Mouse (Mus musculus): Measurements from ENCODE around the gene Hecw2. TPM values are rescaled to one million over a fixed set of nuclear protein-coding genes. Genes with fewer than 3 reads are reported as not detected.

Hecw2 gene
- polyA plus RNA-seq, 1 experiment from 2014 or later = 7.9 TPM

DNA sequence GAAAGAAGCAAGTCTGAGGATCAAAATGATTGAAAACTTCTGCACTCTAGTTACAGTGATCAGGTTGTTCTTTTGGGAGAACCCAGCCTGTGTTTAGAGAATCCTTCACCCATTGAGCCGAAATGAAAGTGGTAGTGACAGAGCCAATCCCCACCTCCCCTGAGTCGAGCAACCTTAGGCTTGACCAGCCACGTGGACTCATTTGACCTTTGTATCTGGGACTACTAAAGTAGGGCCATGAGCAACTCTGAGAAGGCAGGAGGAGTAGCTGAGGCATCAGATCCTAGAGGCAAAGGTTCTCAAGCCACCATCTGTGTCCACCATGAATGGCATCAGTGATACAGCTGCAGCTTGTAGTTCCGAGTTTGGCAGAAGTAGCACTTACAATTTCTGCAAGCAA is 399.4 kb downstream of the Hecw2 start:
- DNase-seq (ENCODE audit: low spot score) (no peak), ATAC-seq (ENCODE audit: low FRiP score) (no peak)
- no peak overlapping the region for H3K4me2 ChIP-seq (replicated peaks)
- H3K9me3 ChIP-seq (ENCODE audit: control insufficient read depth, low read length) = no peaks in the 10 kb centered on the region
- H3K4me3 ChIP-seq (replicated peaks; ENCODE audit: low read length) = no peak overlapping the region
- no peaks in the 10 kb centered on the region for H3K36me3 ChIP-seq (replicated peaks; ENCODE audit: control insufficient read depth, insufficient read depth)
- H3K4me1 ChIP-seq (replicated peaks; ENCODE audit: control insufficient read depth, insufficient read depth, low read length) = no peaks in the 10 kb centered on the region
- no peak overlapping the region for H3K9ac ChIP-seq
- no peak overlapping the region for H3K27ac ChIP-seq
- WGBS = 87% methylated on average over 4 of the region's 4 CpGs
- H3K27me3 ChIP-seq (ENCODE audit: control insufficient read depth, insufficient read depth, low read length) = no peaks in the 10 kb centered on the region

DNA sequence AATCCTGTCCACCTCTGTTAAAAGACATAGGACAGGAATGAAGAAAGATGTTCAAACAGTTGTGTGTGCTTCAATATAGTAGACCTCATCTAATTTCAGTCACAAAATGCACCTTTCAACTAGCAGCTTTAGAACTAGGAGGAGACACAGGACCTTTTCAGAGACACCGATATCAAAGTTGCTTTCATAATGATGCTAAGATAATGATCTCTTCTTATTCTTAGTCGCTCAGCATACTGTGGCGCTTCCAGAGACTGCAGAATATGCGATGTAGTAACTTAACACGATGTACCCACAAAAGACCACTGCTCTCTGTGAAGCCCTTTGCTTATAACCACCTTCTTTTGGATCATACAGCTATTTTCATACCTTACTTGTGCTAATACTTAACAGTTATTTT is 399.9 kb downstream of the Hecw2 start:
- DNase-seq (ENCODE audit: low spot score) = no peak
- Histone ChIP-seq H3K36me3 (replicated peaks; ENCODE audit: control insufficient read depth, insufficient read depth) (no peaks in the 10 kb centered on the region), H3K27ac (no peak overlapping the region), H3K27me3 (ENCODE audit: control insufficient read depth, insufficient read depth, low read length) (no peaks in the 10 kb centered on the region), H3K9me3 (ENCODE audit: control insufficient read depth, low read length) (no peaks in the 10 kb centered on the region), H3K4me3 (replicated peaks; ENCODE audit: low read length) (no peak overlapping the region), H3K4me2 (replicated peaks) (no peak overlapping the region), H3K9ac (no peak overlapping the region), H3K4me1 (replicated peaks; ENCODE audit: control insufficient read depth, insufficient read depth, low read length) (no peaks in the 10 kb centered on the region)
- no peak for ATAC-seq (ENCODE audit: low FRiP score)
- 94% methylated on average over 5 of the region's 5 CpGs for WGBS

DNA sequence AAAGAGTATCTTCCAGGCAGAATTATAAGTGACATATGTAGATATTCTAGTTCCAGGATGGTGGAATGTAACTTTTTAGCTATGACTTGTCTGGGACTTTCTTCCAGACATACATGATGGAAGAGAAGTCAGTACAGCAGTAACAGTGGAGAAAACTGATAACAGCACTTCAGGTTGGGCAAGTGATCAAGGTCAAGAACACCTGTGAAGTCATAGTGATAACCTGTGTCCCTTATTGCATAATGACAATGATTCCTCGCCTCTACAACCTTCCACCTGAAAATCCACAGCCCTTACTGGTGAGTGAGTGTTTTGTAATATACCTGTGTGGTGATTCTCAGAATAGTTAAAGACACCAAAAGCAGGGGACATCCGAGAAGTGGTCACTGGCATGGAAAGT is 400.7 kb downstream of the Hecw2 start:
- no peak overlapping the region for H3K4me2 ChIP-seq (replicated peaks)
- H3K4me1 ChIP-seq (replicated peaks; ENCODE audit: control insufficient read depth, insufficient read depth, low read length) = no peaks in the 10 kb centered on the region
- no peaks in the 10 kb centered on the region for H3K27me3 ChIP-seq (ENCODE audit: control insufficient read depth, insufficient read depth, low read length)
- no peak overlapping the region for H3K4me3 ChIP-seq (replicated peaks; ENCODE audit: low read length)
- no peaks in the 10 kb centered on the region for H3K36me3 ChIP-seq (replicated peaks; ENCODE audit: control insufficient read depth, insufficient read depth)
- no peak for DNase-seq (ENCODE audit: low spot score)
- no peak overlapping the region for H3K9ac ChIP-seq
- ATAC-seq (ENCODE audit: low FRiP score) = no peak
- no peak overlapping the region for H3K27ac ChIP-seq
- H3K9me3 ChIP-seq (ENCODE audit: control insufficient read depth, low read length) = no peaks in the 10 kb centered on the region
- 88% methylated on average over 2 of the region's 2 CpGs for WGBS

DNA sequence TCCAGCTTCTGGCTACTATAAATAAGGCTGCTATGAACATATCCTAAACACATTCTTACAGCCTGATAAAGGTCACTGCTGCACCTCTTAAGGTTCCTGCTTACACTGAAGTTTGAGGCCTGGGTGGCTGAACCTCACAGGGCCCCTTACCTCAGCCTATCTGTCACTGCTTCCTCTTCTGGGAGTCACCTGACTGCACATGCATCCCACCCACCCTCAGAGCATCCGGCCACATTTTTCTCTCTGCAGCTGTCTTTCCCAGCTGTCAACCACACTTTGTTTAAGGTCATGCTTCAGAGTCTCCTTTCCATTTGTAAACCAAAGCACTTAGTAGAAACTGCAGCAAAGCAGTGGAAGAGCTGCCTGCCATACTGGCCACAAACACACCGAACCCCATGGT is 403.6 kb downstream of the Hecw2 start:
- Histone ChIP-seq H3K4me1 (replicated peaks; ENCODE audit: control insufficient read depth, insufficient read depth, low read length) (no peaks in the 10 kb centered on the region), H3K9me3 (ENCODE audit: control insufficient read depth, low read length) (no peaks in the 10 kb centered on the region), H3K36me3 (replicated peaks; ENCODE audit: control insufficient read depth, insufficient read depth) (no peaks in the 10 kb centered on the region), H3K27me3 (ENCODE audit: control insufficient read depth, insufficient read depth, low read length) (no peaks in the 10 kb centered on the region), H3K4me2 (replicated peaks) (no peak overlapping the region), H3K27ac (no peak overlapping the region), H3K9ac (no peak overlapping the region), H3K4me3 (replicated peaks; ENCODE audit: low read length) (no peak overlapping the region)
- no peak for ATAC-seq (ENCODE audit: low FRiP score)
- WGBS = 83% methylated on average over 2 of the region's 2 CpGs
- no peak for DNase-seq (ENCODE audit: low spot score)

DNA sequence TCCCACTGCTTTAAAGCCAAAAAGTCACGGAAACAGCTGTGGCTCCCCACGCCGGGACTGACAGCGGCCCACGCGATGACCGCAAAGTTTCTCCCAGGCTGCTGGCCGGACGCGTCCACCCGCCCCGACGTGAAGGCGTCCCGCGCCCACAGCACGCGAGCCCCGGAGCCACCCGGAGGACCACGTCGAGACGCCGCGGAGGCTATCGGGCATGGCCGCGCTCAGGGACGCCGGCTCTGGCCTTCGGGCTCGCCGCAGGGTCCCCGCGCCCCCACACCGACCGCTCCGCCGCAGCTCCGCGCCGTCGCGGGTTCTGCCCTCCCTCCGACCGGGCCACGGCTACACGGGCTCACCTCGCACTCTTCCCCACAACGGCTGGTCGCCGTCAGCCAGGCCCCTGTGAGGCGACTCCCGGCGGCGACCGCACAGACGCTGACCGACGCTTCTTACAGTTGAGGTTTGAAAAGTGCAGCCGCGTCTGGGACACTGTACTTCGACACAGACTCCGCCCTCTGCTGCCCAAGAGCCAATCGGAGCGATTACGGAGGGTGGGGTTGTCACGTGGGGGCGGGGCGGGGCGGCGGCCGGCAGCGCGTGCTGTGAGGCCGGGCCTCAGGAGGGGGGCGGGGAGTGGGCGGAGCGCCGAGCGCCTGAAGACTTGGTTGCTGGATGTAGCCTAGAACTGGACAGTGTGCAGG is 410.1 kb downstream of the Hecw2 start, which contains the start of gene Stk17b:
Gene Stk17b (minus strand): TSS at position 504 of the 698 bp plus-strand sequence.
- peak within 1 kb of the TSS; percentile 59 for H3K4me3 ChIP-seq (replicated peaks; ENCODE audit: low read length)
- ATAC-seq (ENCODE audit: low FRiP score) = peak; percentile 97
- peak within 1 kb of the TSS; percentile 79 for H3K4me2 ChIP-seq (replicated peaks)
- DNase-seq (ENCODE audit: low spot score) = peak; percentile 82
- peak within 1 kb of the TSS; percentile 58 for H3K9ac ChIP-seq
- no peak within 1 kb of the TSS for H3K27ac ChIP-seq
- H3K27me3 ChIP-seq (ENCODE audit: control insufficient read depth, insufficient read depth, low read length) = no peaks in the 10 kb centered on the region
- WGBS = under 1% methylated on average over 78 of the region's 81 CpGs
- no peaks in the 10 kb centered on the region for H3K4me1 ChIP-seq (replicated peaks; ENCODE audit: control insufficient read depth, insufficient read depth, low read length)
- no peaks in the 10 kb centered on the region for H3K36me3 ChIP-seq (replicated peaks; ENCODE audit: control insufficient read depth, insufficient read depth)
- no peaks in the 10 kb centered on the region for H3K9me3 ChIP-seq (ENCODE audit: control insufficient read depth, low read length)

DNA sequence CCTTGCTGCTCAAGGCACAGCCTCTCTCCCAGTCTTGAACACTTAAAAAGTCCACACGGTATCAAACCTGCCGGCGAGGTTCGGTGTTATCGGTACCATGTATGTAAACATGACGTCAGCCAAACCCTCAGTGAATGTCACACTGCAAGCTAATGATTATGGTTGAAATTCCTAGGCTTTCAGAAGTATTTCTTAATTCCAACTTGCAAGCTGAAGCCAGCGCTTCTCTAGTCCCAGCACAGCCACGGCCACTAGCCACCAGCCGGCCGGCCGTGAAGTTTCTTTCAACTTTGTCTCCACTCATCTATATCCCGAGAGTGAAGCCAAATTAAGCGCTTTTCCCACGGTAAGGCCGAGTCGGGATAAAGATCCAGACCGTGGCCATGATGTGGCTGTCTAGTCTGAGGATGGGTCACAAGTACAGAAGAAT is 410.7 kb downstream of the Hecw2 start:
- H3K4me3 ChIP-seq (replicated peaks; ENCODE audit: low read length) = peak overlapping the region; percentile 59
- WGBS = under 1% methylated on average over 17 of the region's 17 CpGs
- ATAC-seq (ENCODE audit: low FRiP score) = peak; percentile 36

DNA sequence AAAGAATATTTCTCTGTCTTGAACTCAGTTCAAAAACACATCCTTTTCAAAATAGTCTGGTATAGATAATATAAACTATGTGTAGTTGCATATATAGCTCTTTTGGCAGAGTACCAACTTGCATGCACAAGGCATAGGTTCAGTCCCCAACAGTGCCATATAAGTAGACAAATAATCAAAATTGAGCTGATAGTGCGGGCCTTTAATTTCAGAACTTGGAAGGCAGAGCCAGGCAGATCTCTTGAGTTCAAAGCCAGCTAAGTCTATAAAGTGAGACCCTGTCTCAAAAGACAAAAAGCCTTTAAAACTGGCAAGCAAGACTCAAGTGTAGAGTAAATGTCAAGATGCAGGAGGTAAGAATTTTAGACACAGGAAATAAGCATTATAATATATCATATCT is 412.0 kb downstream of the Hecw2 start:
- H3K27me3 ChIP-seq (ENCODE audit: control insufficient read depth, insufficient read depth, low read length) = no peaks in the 10 kb centered on the region
- 88% methylated on average over 1 of the region's 1 CpGs for WGBS

More for the DNA sequence above, 410.7 kb downstream of the Hecw2 start:
- Histone ChIP-seq H3K4me1 (replicated peaks; ENCODE audit: control insufficient read depth, insufficient read depth, low read length) (no peaks in the 10 kb centered on the region), H3K36me3 (replicated peaks; ENCODE audit: control insufficient read depth, insufficient read depth) (no peaks in the 10 kb centered on the region), H3K27me3 (ENCODE audit: control insufficient read depth, insufficient read depth, low read length) (no peaks in the 10 kb centered on the region), H3K9ac (peak overlapping the region; percentile 58), H3K9me3 (ENCODE audit: control insufficient read depth, low read length) (no peaks in the 10 kb centered on the region), H3K4me2 (replicated peaks) (peak overlapping the region; percentile 79), H3K27ac (no peak overlapping the region)
- DNase-seq (ENCODE audit: low spot score) = peak; percentile 36

DNA sequence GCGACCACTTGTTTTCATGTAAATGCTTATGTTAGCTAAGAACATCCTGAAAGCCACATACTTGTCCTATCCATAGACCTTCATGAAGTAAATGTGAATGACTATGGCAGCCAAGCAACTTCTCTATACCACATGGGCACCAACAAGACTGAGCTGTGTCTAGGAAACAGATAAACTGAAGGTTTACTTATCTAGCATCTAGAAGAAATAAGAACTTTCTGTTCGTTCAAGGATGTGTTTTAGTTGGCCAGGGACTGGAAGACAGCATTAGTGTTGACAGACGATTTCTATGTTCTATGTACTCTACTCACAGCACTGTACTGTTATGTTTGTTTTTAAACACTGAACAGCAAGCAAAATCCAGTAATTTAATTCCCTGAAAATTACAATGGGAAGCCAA is 412.9 kb downstream of the Hecw2 start:
- no peak for ATAC-seq (ENCODE audit: low FRiP score)
- no peak overlapping the region for H3K4me2 ChIP-seq (replicated peaks)

More for the DNA sequence above, 412.0 kb downstream of the Hecw2 start:
- Histone ChIP-seq H3K4me2 (replicated peaks) (no peak overlapping the region), H3K27ac (no peak overlapping the region), H3K9ac (no peak overlapping the region), H3K4me1 (replicated peaks; ENCODE audit: control insufficient read depth, insufficient read depth, low read length) (no peaks in the 10 kb centered on the region), H3K36me3 (replicated peaks; ENCODE audit: control insufficient read depth, insufficient read depth) (no peaks in the 10 kb centered on the region), H3K4me3 (replicated peaks; ENCODE audit: low read length) (no peak overlapping the region), H3K9me3 (ENCODE audit: control insufficient read depth, low read length) (no peaks in the 10 kb centered on the region)
- ATAC-seq (ENCODE audit: low FRiP score) (no peak), DNase-seq (ENCODE audit: low spot score) (no peak)

DNA sequence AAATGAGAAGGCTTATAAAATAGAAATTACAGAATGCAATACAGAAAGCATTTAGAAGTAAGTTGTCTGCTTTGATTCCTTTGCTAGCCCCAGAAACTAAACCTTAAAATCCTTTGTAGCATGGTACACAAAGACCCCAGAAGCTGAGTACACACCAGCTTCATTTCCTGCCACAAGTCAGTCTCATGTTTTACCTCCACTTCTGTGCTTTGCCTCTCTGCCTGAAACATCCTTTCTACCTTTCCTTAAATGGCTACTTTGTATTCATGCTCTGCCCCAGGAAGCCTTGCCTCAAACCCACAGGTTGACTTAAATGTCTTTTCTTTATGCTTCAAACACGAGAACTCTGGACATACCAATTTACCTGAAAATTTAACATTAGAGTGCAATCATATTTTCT is 413.7 kb downstream of the Hecw2 start:
- ATAC-seq (ENCODE audit: low FRiP score) = no peak
- no peak overlapping the region for H3K4me3 ChIP-seq (replicated peaks; ENCODE audit: low read length)
- no peak for DNase-seq (ENCODE audit: low spot score)
- no peaks in the 10 kb centered on the region for H3K9me3 ChIP-seq (ENCODE audit: control insufficient read depth, low read length)
- no peaks in the 10 kb centered on the region for H3K36me3 ChIP-seq (replicated peaks; ENCODE audit: control insufficient read depth, insufficient read depth)
- 82% methylated on average over 1 of the region's 1 CpGs for WGBS
- no peak overlapping the region for H3K9ac ChIP-seq
- H3K27me3 ChIP-seq (ENCODE audit: control insufficient read depth, insufficient read depth, low read length) = no peaks in the 10 kb centered on the region
- no peak overlapping the region for H3K4me2 ChIP-seq (replicated peaks)
- H3K27ac ChIP-seq = no peak overlapping the region
- H3K4me1 ChIP-seq (replicated peaks; ENCODE audit: control insufficient read depth, insufficient read depth, low read length) = no peaks in the 10 kb centered on the region

More for the DNA sequence above, 412.9 kb downstream of the Hecw2 start:
- Histone ChIP-seq H3K4me3 (replicated peaks; ENCODE audit: low read length) (no peak overlapping the region), H3K27ac (no peak overlapping the region), H3K4me1 (replicated peaks; ENCODE audit: control insufficient read depth, insufficient read depth, low read length) (no peaks in the 10 kb centered on the region), H3K9ac (no peak overlapping the region), H3K9me3 (ENCODE audit: control insufficient read depth, low read length) (no peaks in the 10 kb centered on the region), H3K36me3 (replicated peaks; ENCODE audit: control insufficient read depth, insufficient read depth) (no peaks in the 10 kb centered on the region), H3K27me3 (ENCODE audit: control insufficient read depth, insufficient read depth, low read length) (no peaks in the 10 kb centered on the region)
- no peak for DNase-seq (ENCODE audit: low spot score)
- WGBS = 89% methylated on average over 3 of the region's 3 CpGs

All from hindbrain, embryonic 14.5 days (tissue).